Mouse (Mus musculus) lung, adult 2 months (tissue): ENCODE measurements around the gene Pigk.

Source experiments
- CTCF ChIP-seq: fragments of 200-500 bp; IDR thresholded peaks from 2 replicates; pipeline ENCODE4 v1.5.1; 2011; ENCODE audit warnings: mild to moderate bottlenecking, low read length, control low read depth; ENCODE audit not compliant: insufficient read depth
- POLR2A ChIP-seq: fragments of 200-500 bp; IDR thresholded peaks from 2 replicates; pipeline ENCODE4 v1.6.1; 2011; ENCODE audit warnings: low read depth, mild to moderate bottlenecking, control low read depth, low read length, borderline replicate concordance; ENCODE audit errors: extremely low read depth

- TF ChIP-seq POLR2A (no peak), CTCF (no peak)
Observed at GRCm38 (mm10) chr3:152867654-152868525, 154.0 kb downstream of the Pigk start.
